Mouse (Mus musculus): ENCODE measurements around the gene Lef1. TPM values are rescaled to one million over a fixed set of nuclear protein-coding genes. Genes with fewer than 3 reads are reported as not detected.

Gene Lef1
- polyA plus RNA-seq, 1 experiment from 2014 or later, result 15.6 TPM

Other genes starting within 250 kb of the Lef1 start
- 31.1 and 34.1 TPM in 2 replicates for gene Hadh, start 161.6 kb downstream of the Lef1 start, polyA plus RNA-seq (2014; fragmentation: Nextera tagmentation; extraction: Ambion mirVana)
- 3.4 and 5.0 TPM in 2 replicates for gene Cyp2u1, start 192.8 kb downstream of the Lef1 start, polyA plus RNA-seq (2014; fragmentation: Nextera tagmentation; extraction: Ambion mirVana)

All from forebrain, embryonic 14.5 days (tissue).